Mouse (Mus musculus): ENCODE data around the gene Evi5. TPM values are rescaled to one million over a fixed set of nuclear protein-coding genes. Genes with fewer than 3 reads are reported as not detected.

Gene Evi5
- polyA plus RNA-seq, 1 experiment from 2014 or later: 59.4 TPM

GRCm38 (mm10) chr5:107763674-107764073 is 111.2 kb downstream of the Evi5 start:
- Histone ChIP-seq H3K9ac (no peak overlapping the region), H3K4me1 (no peaks in the 10 kb centered on the region), H3K4me2 (replicated peaks) (no peak overlapping the region), H3K27ac (no peak overlapping the region), H3K27me3 (replicated peaks) (no peaks in the 10 kb centered on the region), H3K9me3 (peaks cover 6% of the 10 kb centered on the region; the same call in 1 of the 2 replicates), H3K36me3 (peaks cover 8% of the 10 kb centered on the region), H3K4me3 (no peak overlapping the region)
- ATAC-seq (ENCODE audit: low FRiP score, low read depth): no peak

- no peaks in the 10 kb centered on the region for H3K9me3 ChIP-seq
These were observed 115.8 kb downstream of the Evi5 start for GRCm38 (mm10) chr5:107759121-107759520.

GRCm38 (mm10) chr5:107756072-107756471 is 118.8 kb downstream of the Evi5 start:
- Histone ChIP-seq H3K36me3 (no peaks in the 10 kb centered on the region), H3K9me3 (no peaks in the 10 kb centered on the region), H3K4me3 (no peak overlapping the region), H3K9ac (no peak overlapping the region), H3K4me1 (no peaks in the 10 kb centered on the region), H3K27ac (no peak overlapping the region), H3K27me3 (replicated peaks) (no peaks in the 10 kb centered on the region), H3K4me2 (replicated peaks) (no peak overlapping the region)
- ATAC-seq (ENCODE audit: low FRiP score, low read depth): no peak
- WGBS: 66% methylated on average over 2 of the region's 2 CpGs

More at GRCm38 (mm10) chr5:107759121-107759520, 115.8 kb downstream of the Evi5 start:
- no peak overlapping the region for H3K9ac ChIP-seq
- no peak overlapping the region for H3K4me2 ChIP-seq (replicated peaks)
- ATAC-seq (ENCODE audit: low FRiP score, low read depth): no peak
- H3K4me3 ChIP-seq: no peak overlapping the region
- no peaks in the 10 kb centered on the region for H3K4me1 ChIP-seq
- 77% methylated on average over 5 of the region's 5 CpGs for WGBS
- H3K27me3 ChIP-seq (replicated peaks): no peaks in the 10 kb centered on the region
- no peaks in the 10 kb centered on the region for H3K36me3 ChIP-seq
- no peak overlapping the region for H3K27ac ChIP-seq

- H3K4me1 ChIP-seq: no peaks in the 10 kb centered on the region
- no peaks in the 10 kb centered on the region for H3K27me3 ChIP-seq (replicated peaks)
- ATAC-seq (ENCODE audit: low FRiP score, low read depth): no peak
- WGBS: 96% methylated on average over 1 of the region's 1 CpGs
- H3K4me3 ChIP-seq: no peak overlapping the region
- no peaks in the 10 kb centered on the region for H3K9me3 ChIP-seq
- H3K36me3 ChIP-seq: no peaks in the 10 kb centered on the region
- no peak overlapping the region for H3K9ac ChIP-seq
- H3K27ac ChIP-seq: no peak overlapping the region
- no peak overlapping the region for H3K4me2 ChIP-seq (replicated peaks)
These were observed 120.2 kb downstream of the Evi5 start for GRCm38 (mm10) chr5:107754740-107755139.

GRCm38 (mm10) chr5:107753656-107754055 is 121.3 kb downstream of the Evi5 start:
- ATAC-seq (ENCODE audit: low FRiP score, low read depth): no peak

GRCm38 (mm10) chr5:107749229-107749916 is 125.5 kb downstream of the Evi5 start:
- no peaks in the 10 kb centered on the region for H3K4me1 ChIP-seq
- H3K36me3 ChIP-seq: no peaks in the 10 kb centered on the region
- no peak overlapping the region for H3K4me2 ChIP-seq (replicated peaks)
- WGBS: 76% methylated on average over 9 of the region's 9 CpGs
- H3K27me3 ChIP-seq (replicated peaks): no peaks in the 10 kb centered on the region
- H3K27ac ChIP-seq: no peak overlapping the region
- H3K9me3 ChIP-seq: no peaks in the 10 kb centered on the region
- ATAC-seq (ENCODE audit: low FRiP score, low read depth): no peak
- no peak overlapping the region for H3K4me3 ChIP-seq
- H3K9ac ChIP-seq: no peak overlapping the region

More at GRCm38 (mm10) chr5:107753656-107754055, 121.3 kb downstream of the Evi5 start:
- no peak overlapping the region for H3K27ac ChIP-seq
- no peaks in the 10 kb centered on the region for H3K27me3 ChIP-seq (replicated peaks)
- no peaks in the 10 kb centered on the region for H3K36me3 ChIP-seq
- no peak overlapping the region for H3K9ac ChIP-seq
- WGBS: 92% methylated on average over 7 of the region's 7 CpGs
- no peak overlapping the region for H3K4me2 ChIP-seq (replicated peaks)
- no peak overlapping the region for H3K4me3 ChIP-seq
- no peaks in the 10 kb centered on the region for H3K4me1 ChIP-seq
- H3K9me3 ChIP-seq: no peaks in the 10 kb centered on the region

- Histone ChIP-seq H3K27ac (no peak overlapping the region), H3K27me3 (replicated peaks) (no peaks in the 10 kb centered on the region), H3K36me3 (no peaks in the 10 kb centered on the region), H3K4me3 (no peak overlapping the region), H3K9me3 (no peaks in the 10 kb centered on the region), H3K4me1 (no peaks in the 10 kb centered on the region), H3K4me2 (replicated peaks) (no peak overlapping the region), H3K9ac (no peak overlapping the region)
- no peak for ATAC-seq (ENCODE audit: low FRiP score, low read depth)
- 90% methylated on average over 5 of the region's 5 CpGs for WGBS
These were observed 135.9 kb downstream of the Evi5 start for GRCm38 (mm10) chr5:107739023-107739422.

GRCm38 (mm10) chr5:107738296-107738695 is 136.6 kb downstream of the Evi5 start:
- no peak overlapping the region for H3K4me3 ChIP-seq
- H3K27ac ChIP-seq: no peak overlapping the region
- 85% methylated on average over 3 of the region's 3 CpGs for WGBS
- no peaks in the 10 kb centered on the region for H3K4me1 ChIP-seq
- no peaks in the 10 kb centered on the region for H3K27me3 ChIP-seq (replicated peaks)
- ATAC-seq (ENCODE audit: low FRiP score, low read depth): no peak
- H3K36me3 ChIP-seq: no peaks in the 10 kb centered on the region
- no peaks in the 10 kb centered on the region for H3K9me3 ChIP-seq
- no peak overlapping the region for H3K9ac ChIP-seq
- H3K4me2 ChIP-seq (replicated peaks): no peak overlapping the region

GRCm38 (mm10) chr5:107736171-107736570 is 138.7 kb downstream of the Evi5 start:
- peaks cover 11% of the 10 kb centered on the region; the same call in 1 of the 2 replicates for H3K27me3 ChIP-seq (replicated peaks)
- 83% methylated on average over 5 of the region's 5 CpGs for WGBS
- H3K9me3 ChIP-seq: no peaks in the 10 kb centered on the region
- H3K27ac ChIP-seq: no peak overlapping the region
- no peak for ATAC-seq (ENCODE audit: low FRiP score, low read depth)
- H3K9ac ChIP-seq: no peak overlapping the region
- no peaks in the 10 kb centered on the region for H3K4me1 ChIP-seq
- no peak overlapping the region for H3K4me2 ChIP-seq (replicated peaks)
- H3K4me3 ChIP-seq: no peak overlapping the region
- H3K36me3 ChIP-seq: no peaks in the 10 kb centered on the region

- Histone ChIP-seq H3K27ac (no peak overlapping the region), H3K36me3 (no peaks in the 10 kb centered on the region), H3K9me3 (no peaks in the 10 kb centered on the region), H3K9ac (no peak overlapping the region), H3K4me3 (no peak overlapping the region), H3K4me1 (no peaks in the 10 kb centered on the region), H3K27me3 (replicated peaks) (peaks cover 46% of the 10 kb centered on the region), H3K4me2 (replicated peaks) (no peak overlapping the region)
- WGBS: 34% methylated on average over 2 of the region's 2 CpGs
- no peak for ATAC-seq (ENCODE audit: low FRiP score, low read depth)
These were observed 143.1 kb downstream of the Evi5 start for GRCm38 (mm10) chr5:107731844-107732243.

- H3K9ac ChIP-seq: no peak overlapping the region
- no peaks in the 10 kb centered on the region for H3K36me3 ChIP-seq
- H3K9me3 ChIP-seq: no peaks in the 10 kb centered on the region
- H3K4me2 ChIP-seq (replicated peaks): no peak overlapping the region
- WGBS: 60% methylated on average over 3 of the region's 3 CpGs
- ATAC-seq (ENCODE audit: low FRiP score, low read depth): no peak
- H3K4me3 ChIP-seq: no peak overlapping the region
- no peak overlapping the region for H3K27ac ChIP-seq
- H3K27me3 ChIP-seq (replicated peaks): peaks cover 50% of the 10 kb centered on the region
- peaks cover 4% of the 10 kb centered on the region; the same call in 1 of the 2 replicates for H3K4me1 ChIP-seq
These were observed 143.5 kb downstream of the Evi5 start for GRCm38 (mm10) chr5:107731408-107731807.

GRCm38 (mm10) chr5:107727007-107727402 is 147.9 kb downstream of the Evi5 start:
- H3K4me3 ChIP-seq: no peak overlapping the region
- peaks cover 89% of the 10 kb centered on the region for H3K27me3 ChIP-seq (replicated peaks)
- H3K4me1 ChIP-seq: peaks cover 33% of the 10 kb centered on the region
- 15% methylated on average over 12 of the region's 12 CpGs for WGBS
- no peak overlapping the region for H3K27ac ChIP-seq
- H3K36me3 ChIP-seq: no peaks in the 10 kb centered on the region
- ATAC-seq (ENCODE audit: low FRiP score, low read depth): no peak
- no peak overlapping the region for H3K9ac ChIP-seq
- H3K4me2 ChIP-seq (replicated peaks): peak overlapping the region; percentile 54
- no peaks in the 10 kb centered on the region for H3K9me3 ChIP-seq
